Mouse (Mus musculus) fat pad, adult 2 months (tissue): Measurements from ENCODE around the gene Rapgef6.

ENCODE experiments used
- DNase-seq: peaks from one replicate; pipeline ENCODE4 v3.0.0-alpha.2; 2011; ENCODE audit warnings: low read depth, low spot score; ENCODE audit errors: extremely low read depth

Rapgef6 gene

GRCm38 (mm10) chr11:54690171-54690570 lies 167.5 kb downstream of the Rapgef6 start:
- no peak for DNase-seq

GRCm38 (mm10) chr11:54691179-54691578 lies 168.5 kb downstream of the Rapgef6 start:
- DNase-seq: no peak

GRCm38 (mm10) chr11:54693696-54694095 lies 171.0 kb downstream of the Rapgef6 start:
- DNase-seq: no peak

GRCm38 (mm10) chr11:54694291-54694690 lies 171.6 kb downstream of the Rapgef6 start:
- no peak for DNase-seq

GRCm38 (mm10) chr11:54695951-54696350 lies 173.3 kb downstream of the Rapgef6 start:
- DNase-seq: no peak

- DNase-seq: no peak
Measured at GRCm38 (mm10) chr11:54697611-54698010, 175.0 kb downstream of the Rapgef6 start.

- DNase-seq: no peak
Measured at GRCm38 (mm10) chr11:54698636-54699035, 176.0 kb downstream of the Rapgef6 start.

GRCm38 (mm10) chr11:54699972-54700371 lies 177.3 kb downstream of the Rapgef6 start:
- no peak for DNase-seq

GRCm38 (mm10) chr11:54701848-54702247 lies 179.2 kb downstream of the Rapgef6 start:
- no peak for DNase-seq

- no peak for DNase-seq
Measured at GRCm38 (mm10) chr11:54703306-54703705, 180.7 kb downstream of the Rapgef6 start.

GRCm38 (mm10) chr11:54708153-54708552 lies 185.5 kb downstream of the Rapgef6 start:
- DNase-seq: no peak

GRCm38 (mm10) chr11:54709645-54710044 lies 187.0 kb downstream of the Rapgef6 start:
- no peak for DNase-seq

GRCm38 (mm10) chr11:54710512-54711293 lies 188.1 kb downstream of the Rapgef6 start:
- no peak for DNase-seq

GRCm38 (mm10) chr11:54712849-54713248 lies 190.2 kb downstream of the Rapgef6 start:
- no peak for DNase-seq

- no peak for DNase-seq
Measured at GRCm38 (mm10) chr11:54717893-54718292, 195.2 kb downstream of the Rapgef6 start.

- no peak for DNase-seq
Measured at GRCm38 (mm10) chr11:54718601-54719000, 196.0 kb downstream of the Rapgef6 start.

GRCm38 (mm10) chr11:54722057-54722456 lies 199.4 kb downstream of the Rapgef6 start:
- DNase-seq: no peak

- no peak for DNase-seq
Measured at GRCm38 (mm10) chr11:54724353-54725034, 201.8 kb downstream of the Rapgef6 start.

- no peak for DNase-seq
Measured at GRCm38 (mm10) chr11:54726571-54727062, 204.0 kb downstream of the Rapgef6 start.

GRCm38 (mm10) chr11:54727327-54727901 lies 204.8 kb downstream of the Rapgef6 start:
- DNase-seq: no peak

- no peak for DNase-seq
Measured at GRCm38 (mm10) chr11:54728371-54728770, 205.7 kb downstream of the Rapgef6 start.

- no peak for DNase-seq
Measured at GRCm38 (mm10) chr11:54729311-54729710, 206.7 kb downstream of the Rapgef6 start.
